In genomic region chr13:56426365-56426764, GRCm38 (mm10) we compare ENCODE assay signal across 14 mouse cellular contexts. TPM values are rescaled to one million over a fixed set of nuclear protein-coding genes. Genes with fewer than 3 reads are reported as not detected.
"Had no signal": no experiment of that assay in that cellular context is flagged by ENCODE, and none has a peak within 500 bp of the region (broad histone marks: within the 10 kb centered on the region; RNA-seq: fewer than 3 reads in every experiment).

TSS of gene Gm3045 (plus strand) at chr13:56426594.

- ATAC-seq: liver, postnatal 0 days; midbrain, embryonic 16.5 days had no signal

- H3K9ac ChIP-seq: limb, embryonic 12.5 days; liver, embryonic 13.5 days; liver, postnatal 0 days; lung, embryonic 15.5 days had no signal

- H3K4me1 ChIP-seq: liver, embryonic 13.5 days; lung, embryonic 15.5 days had no signal

- H3K4me3 ChIP-seq: limb, embryonic 12.5 days; liver, embryonic 13.5 days; lung, embryonic 15.5 days had no signal

- H3K4me2 ChIP-seq: limb, embryonic 12.5 days; liver, embryonic 13.5 days; lung, embryonic 15.5 days had no signal

- H3K27ac ChIP-seq: limb, embryonic 12.5 days; liver, embryonic 13.5 days; lung, embryonic 15.5 days had no signal

- H3K36me3 ChIP-seq: limb, embryonic 12.5 days; liver, embryonic 13.5 days; lung, embryonic 15.5 days had no signal

- H3K9me3 ChIP-seq: limb, embryonic 12.5 days; liver, embryonic 13.5 days; lung, embryonic 15.5 days had no signal

- DNase-seq: kidney, adult 8-10 months; kidney, postnatal 25 days; liver; liver, embryonic 13.5 days; liver, postnatal 0 days; right cerebral cortex, postnatal 14 days; thymus, adult 18-20 months; thymus, postnatal 14 days had no signal

RNA-seq across cellular contexts. Expression of gene Gm3045, which starts in this region (rescaled TPM):
- polyA plus RNA-seq: kidney, embryonic 16.5 days; limb, embryonic 12.5 days; liver, embryonic 13.5 days; liver, postnatal 0 days; lung, embryonic 15.5 days; midbrain, embryonic 16.5 days; neural tube, embryonic 14.5 days; stomach, embryonic 16.5 days had no signal
